Mouse (Mus musculus) right cerebral cortex, postnatal 10 days (tissue): ENCODE measurements around the gene Arhgap42.

Experiments
- DNase-seq, 2 experiments: peaks; one replicate each; pipeline ENCODE4 v3.0.0; 2021; ENCODE audit warnings: low spot score in 2 of 2

The Arhgap42 gene

DNA sequence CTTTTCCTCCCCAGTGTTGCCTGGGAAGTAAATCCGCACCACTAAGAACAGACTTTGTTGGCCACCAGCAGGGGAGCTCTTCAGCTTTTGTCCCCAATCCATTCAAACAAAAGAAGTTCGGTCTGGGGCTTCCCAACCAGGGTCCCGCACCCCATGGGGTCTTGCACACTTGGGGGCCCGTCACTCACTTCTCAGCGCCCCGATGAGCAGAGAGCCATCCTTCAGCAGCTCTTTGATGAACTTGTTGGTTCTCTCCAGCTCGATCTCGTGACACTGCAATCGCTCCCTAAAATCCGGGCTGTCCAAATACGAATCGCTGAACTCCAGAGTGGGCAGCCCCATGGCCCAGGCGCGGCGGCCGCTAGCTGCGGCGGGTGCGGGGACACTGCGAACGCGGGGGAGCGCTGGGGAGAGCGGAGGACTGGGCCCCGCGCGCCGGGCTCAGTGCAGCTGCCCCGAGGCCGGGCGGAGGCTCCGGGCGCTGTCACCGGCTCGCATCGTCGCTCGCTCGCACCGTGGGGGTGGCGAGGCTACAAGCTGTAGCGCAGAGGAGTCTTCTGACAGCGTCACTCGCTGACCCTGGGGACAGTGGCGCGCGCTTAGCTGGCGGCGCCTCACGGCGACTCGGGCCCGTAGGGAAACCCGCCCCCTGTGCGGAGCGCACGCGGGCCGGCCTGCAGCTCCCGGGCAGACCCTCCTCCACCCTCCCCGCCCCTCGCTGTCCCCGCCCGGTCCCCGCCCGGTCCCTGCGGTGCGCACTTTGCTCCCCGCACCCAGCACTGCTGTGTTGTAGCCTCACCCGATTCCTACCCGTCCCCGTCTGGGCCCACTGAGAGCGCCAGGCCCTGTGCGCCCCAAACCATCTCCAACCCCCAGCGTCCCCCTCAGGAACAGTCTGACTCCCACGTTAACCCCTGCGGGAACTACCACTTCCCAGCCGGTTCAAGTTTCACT lies at the start of gene Arhgap42:
TSS of gene Arhgap42 (minus strand) at position 664 of the 954 bp plus-strand sequence.
- DNase-seq = peak; percentile 50 to 61

DNA sequence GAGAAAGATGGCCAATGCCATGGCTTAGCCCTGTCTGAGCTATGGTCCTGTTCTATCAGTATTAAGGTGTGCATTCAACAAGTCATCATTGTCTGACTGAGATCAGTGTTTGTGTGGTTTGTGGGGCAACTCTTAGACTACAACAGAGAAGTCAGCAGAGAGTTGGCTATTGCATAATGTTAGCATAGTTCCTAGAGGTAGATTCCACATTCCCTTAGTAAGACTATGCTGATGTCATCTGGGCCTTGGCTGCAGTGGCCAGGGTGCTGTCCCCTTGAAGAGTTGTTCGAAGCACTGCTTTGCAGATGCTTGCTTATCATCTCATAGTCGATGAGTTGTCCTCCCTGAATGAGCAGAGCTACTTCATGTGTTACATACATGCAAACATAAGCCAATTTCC lies 49.2 kb upstream of the Arhgap42 start:
- no peak for DNase-seq

DNA sequence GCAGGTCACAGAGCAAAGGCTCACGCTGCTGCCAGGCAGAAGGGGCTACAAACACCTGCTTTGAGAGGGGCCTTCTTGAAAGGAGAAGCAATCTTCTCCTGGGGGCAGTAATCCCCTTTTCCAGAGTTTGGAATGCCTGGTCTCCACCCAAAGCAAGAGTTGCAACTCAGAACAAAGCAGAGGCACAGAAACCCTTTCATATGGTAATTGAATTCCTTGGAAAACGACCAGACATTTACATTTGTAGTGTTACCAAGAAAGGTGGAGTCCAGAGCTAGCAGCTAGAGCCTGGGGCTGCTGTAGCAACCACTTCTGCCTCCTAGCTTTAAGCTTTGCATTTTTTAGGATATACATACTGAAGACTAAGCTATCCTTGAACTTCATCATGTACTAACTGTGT lies 30.4 kb upstream of the Arhgap42 start:
- no peak for DNase-seq

DNA sequence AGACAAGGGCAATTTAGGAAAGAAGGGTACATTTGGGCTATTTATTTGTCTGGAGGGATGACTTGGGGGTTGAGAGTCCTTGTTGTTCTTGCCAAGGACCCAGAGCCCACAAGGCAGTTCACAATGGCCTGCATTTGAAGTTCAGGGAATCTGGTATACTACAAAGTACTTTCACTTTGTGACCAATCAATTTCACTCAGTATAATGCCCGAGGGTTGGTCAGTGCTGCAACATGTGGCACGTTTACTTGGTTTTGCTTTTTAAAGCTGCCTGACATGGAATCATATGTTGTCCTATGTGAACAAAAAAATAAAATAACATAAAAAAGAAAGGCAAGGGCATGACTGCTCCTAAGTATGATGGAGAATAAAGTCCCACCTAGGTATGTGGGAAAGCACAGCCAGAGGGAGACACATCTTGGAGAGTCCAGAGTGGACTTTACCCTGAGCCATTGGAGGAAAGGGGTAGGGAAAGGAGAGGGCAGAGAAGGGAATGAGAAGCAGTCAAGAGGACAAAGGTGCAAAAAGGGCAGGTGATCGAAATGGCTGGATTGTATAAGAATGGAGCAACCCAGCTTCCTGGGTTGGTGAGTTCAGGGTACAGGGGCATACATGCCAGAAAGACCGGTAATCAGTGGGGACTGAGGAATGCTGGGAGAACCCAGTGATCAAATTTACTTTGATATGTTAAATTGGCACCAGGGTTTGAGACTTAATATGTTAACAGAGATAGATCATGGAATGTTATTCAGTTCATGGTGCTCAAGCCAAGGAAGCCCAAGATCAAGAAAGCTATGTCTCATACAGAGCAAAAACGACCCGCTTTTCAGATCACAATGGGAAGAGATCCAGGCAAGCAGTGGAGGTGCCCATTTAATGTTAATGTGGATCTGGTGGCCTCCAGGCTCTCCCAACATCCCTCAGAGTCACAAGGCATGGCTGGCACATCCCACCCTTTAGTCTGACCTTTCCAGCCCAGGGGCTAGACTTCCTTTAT lies 29.0 kb upstream of the Arhgap42 start:
- no peak for DNase-seq

DNA sequence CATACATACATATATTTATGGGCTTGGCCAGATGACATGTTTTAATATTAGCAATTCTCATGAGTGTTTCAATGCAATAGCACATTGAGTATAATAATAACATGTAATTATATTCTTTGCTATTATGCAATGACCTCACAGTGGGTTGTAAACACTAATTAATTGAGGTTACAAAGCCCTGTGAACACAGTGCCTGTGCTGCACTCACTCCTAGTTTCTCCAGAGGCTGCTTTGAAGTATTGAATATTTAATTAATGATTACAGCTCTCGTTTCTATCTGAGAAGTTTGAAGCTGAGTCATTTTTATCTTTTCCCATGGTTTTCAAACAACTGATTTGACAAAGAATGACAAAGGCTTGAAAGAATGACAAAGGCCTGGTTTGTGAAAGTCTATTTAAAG lies 24.6 kb upstream of the Arhgap42 start:
- DNase-seq = no peak

DNA sequence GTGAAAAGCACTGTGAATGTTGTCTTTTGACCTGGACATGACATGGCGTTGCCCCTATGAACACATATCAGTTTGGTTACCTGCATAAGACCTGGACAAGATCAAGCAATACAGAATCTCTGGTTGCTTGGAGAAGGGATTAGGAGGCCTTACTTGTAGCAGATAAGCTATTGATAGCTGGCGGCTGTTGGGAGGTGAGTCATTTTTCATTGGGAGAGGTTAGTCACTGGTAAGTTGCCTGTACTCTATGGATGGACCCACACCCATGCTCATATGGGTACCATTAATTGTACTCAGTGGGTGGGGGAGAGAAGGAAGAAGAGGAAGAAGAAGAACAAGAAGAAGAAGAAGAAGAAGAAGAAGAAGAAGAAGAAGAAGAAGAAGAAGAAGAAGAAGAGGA lies 23.6 kb upstream of the Arhgap42 start:
- DNase-seq = no peak

DNA sequence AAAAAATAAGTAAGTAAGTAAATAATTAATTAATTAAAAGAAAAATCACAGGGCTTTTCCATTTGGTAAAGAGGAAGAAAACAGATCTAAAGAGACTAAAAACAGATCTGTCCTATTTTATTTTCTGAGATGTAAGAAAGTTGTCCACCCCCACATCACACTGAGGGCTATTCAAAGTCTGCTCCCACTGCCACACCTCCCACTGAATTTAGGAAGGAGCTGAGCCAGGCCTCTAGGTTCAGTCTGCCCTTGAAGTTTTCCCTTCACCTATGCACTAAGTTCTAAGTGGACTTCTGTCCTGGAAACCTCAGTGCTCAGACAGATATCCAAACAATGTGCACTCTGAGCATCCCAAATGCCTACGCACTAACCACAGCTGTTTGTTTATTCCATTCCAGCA lies 15.9 kb upstream of the Arhgap42 start:
- no peak for DNase-seq

DNA sequence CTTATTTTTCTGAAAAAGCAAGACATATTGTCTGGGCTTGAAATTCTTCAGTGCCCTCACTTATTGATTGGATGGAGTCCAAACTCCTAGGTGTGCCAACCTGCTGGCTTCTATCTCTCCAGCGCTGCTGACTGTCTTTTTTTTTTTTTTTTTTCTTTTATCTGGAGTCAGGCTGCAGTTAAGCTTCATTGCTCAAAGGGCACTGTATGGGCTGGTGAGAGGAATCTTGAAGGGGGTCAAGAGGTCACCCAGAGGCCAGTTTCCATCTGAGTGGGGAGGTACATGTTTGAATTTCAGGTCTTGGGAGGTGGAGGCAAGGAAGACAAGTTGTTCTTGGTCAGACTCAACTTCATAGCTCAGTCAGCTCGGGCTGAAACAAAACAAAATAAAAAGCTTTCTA lies 9.6 kb upstream of the Arhgap42 start:
- no peak for DNase-seq

DNA sequence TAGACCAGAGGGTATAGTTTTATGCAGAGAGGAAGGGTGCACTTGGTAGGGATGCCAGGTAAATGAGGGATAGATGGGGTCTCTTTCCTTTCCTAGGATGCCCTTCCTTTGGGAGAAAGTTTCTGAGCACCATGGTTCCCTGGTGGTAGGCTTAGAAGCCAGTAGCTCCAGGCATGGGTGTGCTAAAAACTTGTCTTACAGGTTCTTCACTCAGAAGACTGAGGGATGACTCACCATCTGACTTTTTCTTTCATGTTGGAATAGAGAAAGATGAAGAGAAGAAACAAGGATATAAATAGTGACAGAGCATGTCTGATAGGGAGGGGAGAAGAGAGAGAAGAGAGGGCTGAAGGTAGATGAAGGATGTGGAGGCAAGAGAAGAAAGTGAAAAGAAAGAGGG lies 7.1 kb upstream of the Arhgap42 start:
- DNase-seq = no peak

DNA sequence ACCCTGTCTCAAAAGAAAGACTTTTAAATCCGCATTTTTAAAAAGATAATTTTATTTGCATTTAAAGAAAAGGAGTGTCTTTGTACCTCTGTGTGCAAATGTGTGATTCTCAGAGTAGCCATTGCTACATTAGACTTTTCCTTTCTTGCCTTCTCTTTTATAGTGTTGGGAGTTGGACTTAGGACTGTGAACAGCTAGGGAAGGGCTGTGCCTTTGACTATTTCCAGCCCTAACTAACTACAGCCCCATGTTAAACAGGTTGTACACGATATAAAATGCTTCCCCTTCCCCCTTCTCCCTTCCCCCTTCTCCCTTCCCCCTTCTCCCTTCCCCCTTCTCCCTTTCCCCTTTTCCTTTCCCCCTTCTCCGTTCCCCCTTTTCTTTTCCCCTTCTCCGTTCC lies 4.9 kb upstream of the Arhgap42 start:
- DNase-seq = no peak

DNA sequence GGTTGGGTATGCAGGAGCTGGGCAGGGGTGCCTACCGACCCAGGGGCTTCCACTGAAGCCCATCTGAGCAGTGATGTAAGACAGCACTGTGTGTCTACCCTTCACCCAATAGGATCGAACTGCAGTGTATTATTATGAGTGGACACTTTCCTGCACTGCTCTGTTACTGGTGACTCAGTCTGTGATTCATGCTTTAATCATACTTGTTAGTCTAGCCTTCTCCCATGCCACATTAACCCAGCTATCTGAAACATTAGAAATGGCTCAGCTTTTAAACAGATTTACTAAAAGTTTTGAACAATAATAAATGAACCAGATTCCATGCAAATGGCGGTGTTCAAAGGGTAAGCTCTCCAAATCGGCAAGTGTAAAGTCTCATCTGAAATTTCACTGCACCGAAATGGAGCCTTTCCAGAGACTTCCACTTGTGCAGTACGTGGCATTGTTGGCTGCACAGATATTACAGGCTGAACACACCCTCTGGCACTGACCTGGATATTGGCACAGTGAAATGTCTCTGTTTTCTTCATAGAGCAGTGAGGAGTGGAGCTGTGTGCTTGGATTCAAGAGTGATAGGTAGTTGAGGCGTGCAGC lies 2.4 kb upstream of the Arhgap42 start:
- no peak for DNase-seq

DNA sequence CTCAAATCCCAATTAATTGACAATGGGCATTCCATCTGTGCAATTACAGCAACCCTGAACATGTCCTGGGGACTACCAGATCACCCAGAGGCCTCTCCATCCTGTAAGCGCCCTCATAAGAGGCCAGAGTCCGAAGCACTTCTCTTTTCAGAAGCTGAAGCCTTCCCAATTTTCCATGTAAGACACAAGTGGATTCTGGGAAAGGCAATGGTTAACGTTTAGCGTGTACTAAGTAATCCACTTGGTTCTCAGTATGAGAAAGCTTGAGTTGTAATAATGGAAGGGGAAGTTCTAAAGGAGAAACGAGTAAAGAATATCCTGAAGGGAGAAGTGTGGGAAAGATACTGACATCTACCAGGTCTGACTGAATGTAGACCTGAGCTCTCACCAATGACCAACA lies 1.4 kb downstream of the Arhgap42 start:
- no peak for DNase-seq

DNA sequence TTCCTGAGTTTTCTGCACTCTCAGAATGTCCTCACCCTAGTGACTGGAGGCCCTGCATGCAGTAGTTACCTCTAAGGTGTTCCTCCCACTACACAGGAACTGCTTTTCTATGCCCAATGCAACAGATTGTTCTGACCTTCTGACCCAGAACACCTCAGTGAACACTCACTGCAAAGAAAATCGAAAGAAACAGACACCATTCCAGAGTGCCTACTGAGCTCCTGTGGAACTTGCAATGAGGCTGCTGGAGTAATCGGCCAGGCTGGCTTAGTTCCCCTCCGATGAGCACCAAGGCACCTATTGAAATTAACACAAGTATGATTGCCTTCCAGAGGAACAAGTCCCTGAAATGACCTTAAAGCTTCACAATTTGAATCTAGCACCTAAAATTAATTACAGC lies 9.2 kb downstream of the Arhgap42 start:
- no peak for DNase-seq

DNA sequence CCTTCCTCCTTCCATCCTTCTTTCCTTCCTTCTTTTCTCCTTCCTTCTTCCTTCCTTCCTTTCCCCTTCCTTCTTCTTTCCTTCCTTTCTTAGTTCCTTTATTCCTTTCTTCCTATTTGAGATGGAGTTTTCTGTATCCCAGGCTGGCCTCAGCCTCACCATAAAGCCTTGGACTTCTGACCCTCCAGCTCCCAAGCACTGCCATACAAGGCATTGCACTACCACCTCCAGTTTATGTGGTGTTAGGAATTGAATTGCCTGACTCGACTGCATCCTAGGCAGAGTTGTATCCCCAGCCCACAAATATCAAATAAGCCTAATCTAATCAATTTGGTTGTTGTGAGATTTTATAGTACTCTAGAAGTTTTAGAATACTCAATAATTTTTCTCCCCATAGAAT lies 14.1 kb downstream of the Arhgap42 start:
- no peak for DNase-seq

DNA sequence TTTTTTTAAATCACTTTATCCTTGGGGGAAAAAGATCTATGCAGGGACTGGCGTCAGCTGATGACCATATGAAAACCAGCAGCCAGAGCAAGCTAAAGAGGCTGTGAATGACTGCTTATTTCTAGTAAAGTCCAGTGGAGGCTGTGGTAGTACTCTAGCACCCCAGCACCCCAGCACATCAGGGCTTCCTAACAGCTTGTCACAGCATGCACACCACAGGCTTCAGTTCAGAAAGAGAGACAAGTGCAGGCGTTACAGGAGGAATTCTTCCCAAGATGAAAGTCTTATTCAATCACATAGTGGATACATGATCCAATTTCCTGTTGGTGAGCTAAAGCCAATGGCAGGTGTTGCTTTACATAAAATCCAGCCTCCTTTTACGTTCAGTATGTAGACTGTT lies 15.5 kb downstream of the Arhgap42 start:
- DNase-seq = no peak

DNA sequence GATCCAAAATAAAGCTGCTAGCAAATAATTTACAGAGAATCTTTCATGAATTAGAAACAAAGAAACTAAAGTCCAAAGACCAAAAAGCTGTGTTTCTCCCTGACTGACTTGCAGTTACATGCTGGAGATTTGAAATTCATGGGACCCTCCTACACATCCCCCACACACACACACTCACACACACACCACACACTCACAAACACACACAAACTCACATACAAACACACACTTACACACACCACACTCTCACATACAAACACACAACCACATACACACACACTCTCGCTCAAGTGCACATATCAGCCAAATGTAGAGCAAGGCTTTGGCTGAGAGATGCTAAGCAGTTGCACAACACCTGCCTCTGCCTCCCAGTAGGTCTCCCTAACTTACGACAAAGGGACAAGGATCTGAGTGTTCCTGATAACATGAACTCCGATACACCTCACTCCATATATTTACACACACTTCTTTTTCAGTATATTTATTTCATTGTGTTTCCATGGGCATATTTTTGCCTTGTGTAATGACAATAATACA lies 16.9 kb downstream of the Arhgap42 start:
- DNase-seq = no peak

DNA sequence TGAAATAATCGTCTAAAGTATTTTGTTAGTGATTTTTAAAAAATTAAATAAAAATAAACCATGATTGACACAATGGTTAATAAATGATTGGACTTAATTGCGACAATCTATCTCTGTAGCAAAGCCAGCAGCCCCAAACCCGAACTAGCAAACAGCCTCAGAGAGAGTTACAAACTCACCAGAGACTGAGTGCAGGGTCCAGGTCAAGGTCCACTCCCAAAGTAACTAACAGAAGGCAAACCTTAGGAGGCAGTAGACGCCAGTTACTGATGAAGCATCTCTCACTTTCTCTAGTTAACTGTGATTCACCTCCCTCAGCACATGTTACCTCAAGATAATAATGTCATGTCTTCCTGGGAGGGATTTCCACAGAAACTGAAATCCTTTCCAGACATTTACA lies 17.7 kb downstream of the Arhgap42 start:
- DNase-seq = no peak

DNA sequence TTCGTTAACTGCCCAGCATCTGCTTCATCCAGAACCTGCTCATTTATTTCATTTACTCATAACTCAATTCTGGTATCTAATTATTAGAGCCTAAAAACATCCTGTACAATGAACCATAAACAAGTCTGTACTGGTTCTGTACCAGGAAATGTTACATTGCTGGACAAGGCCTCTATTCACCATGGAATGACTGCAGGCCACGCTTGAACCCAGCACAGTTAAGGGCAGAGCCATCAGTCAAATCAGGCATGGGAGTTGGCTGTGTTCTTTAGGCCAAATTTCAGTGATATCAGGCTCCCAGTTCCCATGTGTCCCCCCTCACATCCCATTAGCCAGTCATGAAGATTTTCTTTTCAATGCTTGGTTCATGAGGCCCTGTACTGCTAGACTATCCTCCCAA lies 20.6 kb downstream of the Arhgap42 start:
- DNase-seq = no peak

DNA sequence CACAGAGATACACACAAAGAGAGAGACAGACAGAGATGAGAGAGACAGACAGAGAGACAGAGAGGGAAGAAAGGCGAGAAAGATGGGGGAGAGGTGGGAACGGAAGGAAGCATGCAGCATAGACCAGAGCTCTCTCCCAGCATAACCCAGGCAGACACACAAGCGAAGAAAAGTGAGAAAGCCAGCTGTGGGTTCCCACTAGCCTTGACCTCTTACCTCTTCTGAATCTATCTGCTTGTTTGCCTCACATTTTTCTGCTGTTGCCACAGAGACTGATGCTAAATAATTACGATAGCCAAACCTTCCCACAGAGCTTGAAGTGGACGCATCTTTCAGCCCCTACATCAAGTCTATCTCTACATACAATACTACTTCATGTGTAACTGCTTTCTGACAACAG lies 24.1 kb downstream of the Arhgap42 start:
- DNase-seq = no peak

DNA sequence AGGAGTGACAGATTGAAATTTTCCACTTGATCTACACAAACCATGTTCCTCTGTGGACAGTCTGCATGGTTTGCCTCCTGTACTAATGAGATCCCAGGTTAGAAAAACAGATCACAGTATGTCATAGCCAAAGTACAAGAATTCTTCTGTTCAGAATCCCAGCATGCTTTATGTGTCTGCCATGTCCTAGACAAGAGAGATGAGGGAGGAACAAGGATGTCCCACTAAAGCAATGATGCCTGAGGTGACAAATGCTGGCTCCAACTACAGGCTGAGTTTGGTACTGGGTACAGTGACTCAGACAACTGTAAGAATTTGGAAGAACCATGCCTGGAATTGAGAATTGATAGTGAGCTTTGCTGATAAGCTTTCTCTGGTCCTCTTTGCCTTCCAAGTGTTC lies 24.6 kb downstream of the Arhgap42 start:
- no peak for DNase-seq

DNA sequence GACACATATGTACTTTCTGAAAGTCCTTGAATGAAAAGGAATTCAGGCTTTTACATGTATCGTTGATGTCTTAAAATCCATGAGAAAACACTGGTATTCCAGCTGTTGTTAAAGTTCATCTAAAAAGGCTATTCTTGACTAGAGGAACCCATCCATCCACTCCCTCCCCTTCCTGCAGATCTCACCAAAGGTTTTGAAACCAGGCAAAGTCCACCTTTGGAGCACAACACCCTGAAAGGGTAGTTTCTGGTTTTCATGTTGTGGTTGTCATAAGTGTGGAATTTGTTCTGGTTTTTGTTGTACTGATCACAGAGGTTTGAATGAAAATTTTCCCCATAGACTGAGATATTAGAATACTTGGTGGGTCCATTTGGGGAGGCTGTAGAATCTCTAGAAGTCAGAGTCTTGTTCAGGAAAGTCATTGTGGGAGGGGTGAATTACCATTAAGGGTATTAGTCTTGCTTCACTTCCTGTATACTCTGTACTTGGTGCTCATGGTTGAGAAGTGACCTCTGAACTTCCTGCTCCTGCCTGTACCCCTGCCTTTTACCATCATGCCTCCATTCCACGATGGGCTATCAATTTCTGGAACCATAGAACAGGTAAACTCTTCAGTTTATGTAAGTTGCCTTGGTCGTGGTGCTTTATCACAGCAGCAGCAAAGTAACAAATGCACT lies 27.4 kb downstream of the Arhgap42 start:
- DNase-seq = no peak
